Mouse (Mus musculus): ENCODE measurements at regions not wholly inside any gene's neighbourhood (a gene's known extent, or its start where the extent isn't known, plus 50 kb on each side); places are given as distances from the start of the nearest gene placed in this dataset.

GRCm38 (mm10) chr16:76575281-76575680 lies 201.7 kb upstream of the Nrip1 start:
- no peak for ATAC-seq (ENCODE audit: insufficient number of reproducible peaks, low FRiP score, low TSS enrichment, low read depth)
- WGBS: 23% methylated on average over 3 of the region's 3 CpGs

GRCm38 (mm10) chr16:76566220-76566619 lies 192.6 kb upstream of the Nrip1 start:
- Histone ChIP-seq H3K27ac (replicated peaks) (no peak overlapping the region), H3K27me3 (no peaks in the 10 kb centered on the region), H3K9me3 (replicated peaks) (no peaks in the 10 kb centered on the region), H3K9ac (no peak overlapping the region), H3K4me1 (no peaks in the 10 kb centered on the region), H3K4me3 (replicated peaks) (no peak overlapping the region), H3K36me3 (no peaks in the 10 kb centered on the region), H3K4me2 (replicated peaks) (no peak overlapping the region)
- WGBS: 21% methylated on average over 11 of the region's 11 CpGs
- no peak for ATAC-seq (ENCODE audit: insufficient number of reproducible peaks, low FRiP score, low TSS enrichment, low read depth)

More at GRCm38 (mm10) chr16:76575281-76575680, 201.7 kb upstream of the Nrip1 start:
- Histone ChIP-seq H3K9ac (no peak overlapping the region), H3K27ac (replicated peaks) (no peak overlapping the region), H3K27me3 (no peaks in the 10 kb centered on the region), H3K9me3 (replicated peaks) (no peaks in the 10 kb centered on the region), H3K36me3 (no peaks in the 10 kb centered on the region), H3K4me1 (no peaks in the 10 kb centered on the region), H3K4me3 (replicated peaks) (no peak overlapping the region), H3K4me2 (replicated peaks) (no peak overlapping the region)

GRCm38 (mm10) chr16:76554846-76555245 lies 181.2 kb upstream of the Nrip1 start:
- ATAC-seq (ENCODE audit: insufficient number of reproducible peaks, low FRiP score, low TSS enrichment, low read depth): no peak
- H3K4me2 ChIP-seq (replicated peaks): no peak overlapping the region
- H3K27me3 ChIP-seq: no peaks in the 10 kb centered on the region
- H3K9me3 ChIP-seq (replicated peaks): no peaks in the 10 kb centered on the region
- H3K4me1 ChIP-seq: no peaks in the 10 kb centered on the region
- no peak overlapping the region for H3K4me3 ChIP-seq (replicated peaks)
- H3K36me3 ChIP-seq: no peaks in the 10 kb centered on the region
- no peak overlapping the region for H3K9ac ChIP-seq
- WGBS: 84% methylated on average over 4 of the region's 4 CpGs
- no peak overlapping the region for H3K27ac ChIP-seq (replicated peaks)

GRCm38 (mm10) chr16:76549628-76550027 lies 176.0 kb upstream of the Nrip1 start:
- Histone ChIP-seq H3K4me2 (replicated peaks) (no peak overlapping the region), H3K9me3 (replicated peaks) (no peaks in the 10 kb centered on the region), H3K27ac (replicated peaks) (no peak overlapping the region), H3K4me1 (no peaks in the 10 kb centered on the region), H3K4me3 (replicated peaks) (no peak overlapping the region), H3K27me3 (no peaks in the 10 kb centered on the region), H3K9ac (no peak overlapping the region), H3K36me3 (no peaks in the 10 kb centered on the region)
- WGBS: 79% methylated on average over 5 of the region's 5 CpGs
- no peak for ATAC-seq (ENCODE audit: insufficient number of reproducible peaks, low FRiP score, low TSS enrichment, low read depth)

GRCm38 (mm10) chr16:76547087-76547486 lies 173.5 kb upstream of the Nrip1 start:
- 84% methylated on average over 4 of the region's 4 CpGs for WGBS
- Histone ChIP-seq H3K4me2 (replicated peaks) (no peak overlapping the region), H3K27me3 (no peaks in the 10 kb centered on the region), H3K27ac (replicated peaks) (no peak overlapping the region), H3K4me1 (no peaks in the 10 kb centered on the region), H3K36me3 (no peaks in the 10 kb centered on the region), H3K9ac (no peak overlapping the region), H3K4me3 (replicated peaks) (no peak overlapping the region), H3K9me3 (replicated peaks) (no peaks in the 10 kb centered on the region)
- no peak for ATAC-seq (ENCODE audit: insufficient number of reproducible peaks, low FRiP score, low TSS enrichment, low read depth)

- H3K36me3 ChIP-seq: no peaks in the 10 kb centered on the region
- no peaks in the 10 kb centered on the region for H3K4me1 ChIP-seq
- ATAC-seq (ENCODE audit: insufficient number of reproducible peaks, low FRiP score, low TSS enrichment, low read depth): no peak
- 93% methylated on average over 2 of the region's 2 CpGs for WGBS
- H3K27ac ChIP-seq (replicated peaks): no peak overlapping the region
- H3K9ac ChIP-seq: no peak overlapping the region
- no peaks in the 10 kb centered on the region for H3K27me3 ChIP-seq
- no peak overlapping the region for H3K4me3 ChIP-seq (replicated peaks)
- no peak overlapping the region for H3K4me2 ChIP-seq (replicated peaks)
- no peaks in the 10 kb centered on the region for H3K9me3 ChIP-seq (replicated peaks)
Measured at GRCm38 (mm10) chr16:76546632-76547031, 173.0 kb upstream of the Nrip1 start.

GRCm38 (mm10) chr16:76545942-76546341 lies 172.3 kb upstream of the Nrip1 start:
- Histone ChIP-seq H3K27me3 (no peaks in the 10 kb centered on the region), H3K36me3 (no peaks in the 10 kb centered on the region), H3K4me1 (no peaks in the 10 kb centered on the region), H3K4me3 (replicated peaks) (no peak overlapping the region), H3K9me3 (replicated peaks) (no peaks in the 10 kb centered on the region), H3K27ac (replicated peaks) (no peak overlapping the region), H3K4me2 (replicated peaks) (no peak overlapping the region), H3K9ac (no peak overlapping the region)
- WGBS: 72% methylated on average over 2 of the region's 2 CpGs
- ATAC-seq (ENCODE audit: insufficient number of reproducible peaks, low FRiP score, low TSS enrichment, low read depth): no peak

- Histone ChIP-seq H3K4me1 (no peaks in the 10 kb centered on the region), H3K4me3 (replicated peaks) (no peak overlapping the region), H3K9ac (no peak overlapping the region), H3K4me2 (replicated peaks) (no peak overlapping the region), H3K27me3 (no peaks in the 10 kb centered on the region), H3K9me3 (replicated peaks) (no peaks in the 10 kb centered on the region), H3K27ac (replicated peaks) (no peak overlapping the region), H3K36me3 (no peaks in the 10 kb centered on the region)
- 67% methylated on average over 4 of the region's 4 CpGs for WGBS
- ATAC-seq (ENCODE audit: insufficient number of reproducible peaks, low FRiP score, low TSS enrichment, low read depth): no peak
Measured at GRCm38 (mm10) chr16:76544972-76545371, 171.3 kb upstream of the Nrip1 start.

GRCm38 (mm10) chr16:76540964-76541363 lies 167.3 kb upstream of the Nrip1 start:
- Histone ChIP-seq H3K27me3 (no peaks in the 10 kb centered on the region), H3K36me3 (no peaks in the 10 kb centered on the region), H3K4me3 (replicated peaks) (no peak overlapping the region), H3K27ac (replicated peaks) (no peak overlapping the region), H3K9ac (no peak overlapping the region), H3K4me1 (0 out of 2 replicates have a peak, but pooled peaks cover 5% of the 10 kb centered on the region), H3K9me3 (replicated peaks) (no peaks in the 10 kb centered on the region), H3K4me2 (replicated peaks) (no peak overlapping the region)
- WGBS: 43% methylated on average over 5 of the region's 5 CpGs
- no peak for ATAC-seq (ENCODE audit: insufficient number of reproducible peaks, low FRiP score, low TSS enrichment, low read depth)

GRCm38 (mm10) chr16:76540328-76540923 lies 166.8 kb upstream of the Nrip1 start:
- H3K27ac ChIP-seq (replicated peaks): no peak overlapping the region
- H3K27me3 ChIP-seq: no peaks in the 10 kb centered on the region
- no peak overlapping the region for H3K4me2 ChIP-seq (replicated peaks)
- 0 out of 2 replicates have a peak, but pooled peaks cover 5% of the 10 kb centered on the region for H3K4me1 ChIP-seq
- WGBS: 44% methylated on average over 8 of the region's 8 CpGs
- no peak overlapping the region for H3K9ac ChIP-seq
- ATAC-seq (ENCODE audit: insufficient number of reproducible peaks, low FRiP score, low TSS enrichment, low read depth): no peak
- no peak overlapping the region for H3K4me3 ChIP-seq (replicated peaks)
- no peaks in the 10 kb centered on the region for H3K9me3 ChIP-seq (replicated peaks)
- H3K36me3 ChIP-seq: no peaks in the 10 kb centered on the region

- Histone ChIP-seq H3K4me2 (replicated peaks) (no peak overlapping the region), H3K9ac (no peak overlapping the region), H3K4me1 (0 out of 2 replicates have a peak, but pooled peaks cover 5% of the 10 kb centered on the region), H3K9me3 (replicated peaks) (no peaks in the 10 kb centered on the region), H3K36me3 (no peaks in the 10 kb centered on the region), H3K27ac (replicated peaks) (no peak overlapping the region), H3K4me3 (replicated peaks) (no peak overlapping the region), H3K27me3 (no peaks in the 10 kb centered on the region)
- WGBS: 12% methylated on average over 6 of the region's 6 CpGs
- ATAC-seq (ENCODE audit: insufficient number of reproducible peaks, low FRiP score, low TSS enrichment, low read depth): no peak
Measured at GRCm38 (mm10) chr16:76539669-76540068, 166.0 kb upstream of the Nrip1 start.

GRCm38 (mm10) chr16:76537871-76538270 lies 164.2 kb upstream of the Nrip1 start:
- no peak overlapping the region for H3K4me3 ChIP-seq (replicated peaks)
- 82% methylated on average over 11 of the region's 11 CpGs for WGBS
- ATAC-seq (ENCODE audit: insufficient number of reproducible peaks, low FRiP score, low TSS enrichment, low read depth): no peak
- H3K27ac ChIP-seq (replicated peaks): no peak overlapping the region
- no peak overlapping the region for H3K9ac ChIP-seq
- no peak overlapping the region for H3K4me2 ChIP-seq (replicated peaks)
- H3K36me3 ChIP-seq: no peaks in the 10 kb centered on the region
- no peaks in the 10 kb centered on the region for H3K27me3 ChIP-seq
- 0 out of 2 replicates have a peak, but pooled peaks cover 5% of the 10 kb centered on the region for H3K4me1 ChIP-seq
- no peaks in the 10 kb centered on the region for H3K9me3 ChIP-seq (replicated peaks)

Measured in embryonic facial prominence, embryonic 15.5 days (tissue).